In genomic region chr10:89633736-89634426, GRCm38 (mm10) we compare ENCODE assay signal across 13 mouse cellular contexts. TPM values are rescaled to one million over a fixed set of nuclear protein-coding genes. Genes with fewer than 3 reads are reported as not detected.
"Had no signal": no experiment of that assay in that cellular context is flagged by ENCODE, and none has a peak within 500 bp of the region (broad histone marks: within the 10 kb centered on the region; RNA-seq: fewer than 3 reads in every experiment).

No protein-coding gene starts in this region.

- H3K4me2 ChIP-seq: limb, embryonic 13.5 days; lung, embryonic 14.5 days; midbrain, embryonic 13.5 days; stomach, embryonic 15.5 days had no signal

- H3K36me3 ChIP-seq: stomach, embryonic 15.5 days had no signal

- DNase-seq: left cerebral cortex, postnatal 4 days; lung, embryonic 14.5 days; lung, postnatal 10 days; right cerebral cortex, postnatal 14 days; thymus, postnatal 36 days had no signal

- H3K4me3 ChIP-seq: limb, embryonic 13.5 days; midbrain, embryonic 13.5 days; stomach, embryonic 15.5 days had no signal

- H3K27me3 ChIP-seq: limb, embryonic 13.5 days; midbrain, embryonic 13.5 days; stomach, embryonic 15.5 days had no signal

- H3K27ac ChIP-seq: kidney, postnatal 0 days; limb, embryonic 13.5 days; liver, embryonic 14.5 days; midbrain, embryonic 13.5 days; stomach, embryonic 15.5 days had no signal

- H3K9ac ChIP-seq: limb, embryonic 13.5 days; liver, embryonic 14.5 days; lung, embryonic 14.5 days; midbrain, embryonic 13.5 days; stomach, embryonic 15.5 days had no signal

- H3K9me3 ChIP-seq: limb, embryonic 13.5 days; midbrain, embryonic 13.5 days; stomach, embryonic 15.5 days had no signal

- H3K4me1 ChIP-seq: midbrain, embryonic 13.5 days; stomach, embryonic 15.5 days had no signal

- ATAC-seq: hindbrain, embryonic 16.5 days; midbrain, embryonic 13.5 days had no signal

RNA-seq across cellular contexts. Expression of gene Slc17a8, which starts 12.8 kb away (rescaled TPM):
- polyA plus RNA-seq: intestine, embryonic 14.5 days; limb, embryonic 13.5 days; lung, embryonic 14.5 days; spleen, adult 2 months; stomach, embryonic 15.5 days had no signal
